Mouse (Mus musculus) heart, embryonic 14.5 days (tissue): ENCODE data around the gene Gstt2. TPM values are rescaled to one million over a fixed set of nuclear protein-coding genes. Genes with fewer than 3 reads are reported as not detected.
A peak's percentile ranks its signal among the peaks of the same experiment; 100 is the strongest.

Experiments
- ATAC-seq: fragments of 200-750 bp; cut with Nextera tagmentation; 2 replicates; pipeline ENCODE4 v1.8.0; 2017; ENCODE audit warnings: low read depth, moderate TSS enrichment; ENCODE audit not compliant: insufficient number of reproducible peaks, insufficient read depth, low FRiP score
- H3K27ac ChIP-seq, 2 experiments: fragments of 200-500 bp in 1 of 2; fragments of 300-500 bp in 1 of 2; sonication (generic) in 1 of 2; replicated peaks in 1 of 2; 2 replicates each; pipeline ENCODE4 v1.5.1; 2012 to 2014; ENCODE audit warnings: low read depth in 2 of 2, low read length in 2 of 2, control low read depth in 1 of 2, mild to moderate bottlenecking in 1 of 2, mixed read lengths in 1 of 2; ENCODE audit not compliant: control insufficient read depth in 1 of 2, insufficient read depth in 1 of 2
- H3K27me3 ChIP-seq: fragments of 300-500 bp; sonication (generic); 2 replicates; pipeline ENCODE4 v1.6.1; 2014; ENCODE audit warnings: mild to moderate bottlenecking, low read length, control low read depth; ENCODE audit not compliant: control insufficient read depth, insufficient read depth
- H3K36me3 ChIP-seq: fragments of 300-500 bp; sonication (generic); 2 replicates; pipeline ENCODE4 v1.6.1; 2014; ENCODE audit warnings: mild to moderate bottlenecking, control low read depth, low read length, mixed read lengths; ENCODE audit not compliant: control insufficient read depth, insufficient read depth
- H3K4me1 ChIP-seq, 2 experiments: fragments of 200-500 bp in 1 of 2; fragments of 300-500 bp in 1 of 2; sonication (generic) in 1 of 2; 2 replicates each; pipeline ENCODE4 v1.6.1; 2012 to 2014; ENCODE audit warnings: low read length in 2 of 2, control low read depth in 1 of 2, mixed read lengths in 1 of 2; ENCODE audit not compliant: control insufficient read depth in 2 of 2, insufficient read depth in 2 of 2
- H3K4me2 ChIP-seq: fragments of 300-500 bp; sonication (generic); 2 replicates; pipeline ENCODE4 v1.6.1; 2014; ENCODE audit warnings: mild to moderate bottlenecking, low read length
- H3K4me3 ChIP-seq, 2 experiments: fragments of 200-500 bp in 1 of 2; fragments of 300-500 bp in 1 of 2; sonication (generic) in 1 of 2; 2 replicates each; pipeline ENCODE4 v1.5.1; 2012 to 2014; ENCODE audit warnings: low read length in 2 of 2, mild to moderate bottlenecking in 2 of 2, control low read depth in 1 of 2, low read depth in 1 of 2, moderate library complexity in 1 of 2; ENCODE audit not compliant: control insufficient read depth in 1 of 2, insufficient read depth in 1 of 2
- H3K9ac ChIP-seq: fragments of 300-500 bp; sonication (generic); 2 replicates; pipeline ENCODE4 v1.6.1; 2014; ENCODE audit warnings: mild to moderate bottlenecking, low read length
- H3K9me3 ChIP-seq: fragments of 300-500 bp; sonication (generic); 2 replicates; pipeline ENCODE4 v1.6.1; 2016; ENCODE audit warnings: low read length, control low read depth; ENCODE audit not compliant: control insufficient read depth
- WGBS: fragments of 180-500 bp; shearing (Covaris S2); extraction: QIAGEN DNeasy Blood & Tissue Kit; methylation state at CpG from one replicate; pipeline ENCODE4 v1.1.7; 2014; 5-methylcytosine and 5-hydroxymethylcytosine counted together
- polyA plus RNA-seq: library from polyadenylated mRNA; unstranded; fragments of >200 nt; fragmentation: Nextera tagmentation; extraction: Ambion mirVana; gene quantifications from 2 replicates; pipeline ENCODE4 v1.2.1, GENCODE M21; 2014

Gene Gstt2
- polyA plus RNA-seq, 1 experiment from 2014 or later: 13.5 TPM

DNA sequence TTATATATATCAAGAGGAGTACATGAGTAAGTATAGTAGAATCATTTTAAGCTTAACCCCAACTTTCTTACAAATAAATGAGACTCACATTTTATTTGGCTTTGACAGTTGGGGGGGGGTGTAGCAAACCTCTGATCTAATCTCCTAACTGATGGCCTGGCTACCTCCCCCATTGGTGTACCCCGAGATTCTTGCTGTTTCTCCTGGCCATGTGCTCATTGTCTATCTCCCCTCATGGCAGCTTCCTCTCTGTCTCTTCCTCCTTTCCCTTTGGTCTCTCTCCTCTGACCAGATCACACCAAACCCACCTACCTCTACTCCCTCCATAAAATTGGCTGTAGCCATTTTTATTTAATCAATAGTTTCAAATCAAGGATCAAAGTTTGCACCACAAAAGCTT lies 13.4 kb downstream of the Gstt2 start:
- H3K9ac ChIP-seq: no peak overlapping the region
- H3K27me3 ChIP-seq: no peaks in the 10 kb centered on the region
- H3K9me3 ChIP-seq: 0 out of 2 replicates have a peak, but pooled peaks cover 2% of the 10 kb centered on the region
- WGBS: 83% methylated on average over 1 of the region's 1 CpGs
- no peaks in the 10 kb centered on the region for H3K36me3 ChIP-seq
- no peak overlapping the region for H3K27ac ChIP-seq
- no peak for ATAC-seq
- no peak overlapping the region for H3K4me2 ChIP-seq
- no peaks in the 10 kb centered on the region for H3K4me1 ChIP-seq
- no peak overlapping the region for H3K4me3 ChIP-seq

DNA sequence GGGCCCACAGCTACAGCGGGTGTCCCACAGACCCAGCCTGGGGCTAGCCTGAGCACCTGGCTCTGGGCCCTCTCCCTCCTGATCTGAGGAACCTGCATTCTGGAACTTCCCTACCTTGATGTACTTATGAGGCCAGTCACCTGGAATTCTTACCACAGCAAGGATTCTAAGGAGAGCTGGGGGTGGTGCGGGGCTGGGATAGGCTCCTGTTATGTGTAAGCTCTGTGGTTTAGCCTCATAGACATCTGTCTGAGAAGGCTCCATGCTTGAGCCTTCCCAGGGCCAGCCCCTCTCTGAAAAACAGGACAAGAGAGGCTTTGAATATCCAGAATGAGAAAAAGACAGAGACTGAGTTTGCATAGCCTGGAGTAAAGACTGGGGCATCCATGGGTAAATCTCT lies 14.8 kb downstream of the Gstt2 start, which contains the start of gene Gstt4:
TSS of gene Gstt4 (minus strand) at position 101 of the 400 bp plus-strand sequence.
- WGBS: 93% methylated on average over 2 of the region's 2 CpGs
- no peaks in the 10 kb centered on the region for H3K36me3 ChIP-seq
- H3K9me3 ChIP-seq: 0 out of 2 replicates have a peak, but pooled peaks cover 2% of the 10 kb centered on the region
- no peaks in the 10 kb centered on the region for H3K4me1 ChIP-seq
- no peak within 1 kb of the TSS for H3K4me2 ChIP-seq
- no peak for ATAC-seq
- H3K9ac ChIP-seq: no peak within 1 kb of the TSS
- no peak within 1 kb of the TSS for H3K4me3 ChIP-seq
- H3K27ac ChIP-seq: no peak within 1 kb of the TSS
- H3K27me3 ChIP-seq: no peaks in the 10 kb centered on the region

DNA sequence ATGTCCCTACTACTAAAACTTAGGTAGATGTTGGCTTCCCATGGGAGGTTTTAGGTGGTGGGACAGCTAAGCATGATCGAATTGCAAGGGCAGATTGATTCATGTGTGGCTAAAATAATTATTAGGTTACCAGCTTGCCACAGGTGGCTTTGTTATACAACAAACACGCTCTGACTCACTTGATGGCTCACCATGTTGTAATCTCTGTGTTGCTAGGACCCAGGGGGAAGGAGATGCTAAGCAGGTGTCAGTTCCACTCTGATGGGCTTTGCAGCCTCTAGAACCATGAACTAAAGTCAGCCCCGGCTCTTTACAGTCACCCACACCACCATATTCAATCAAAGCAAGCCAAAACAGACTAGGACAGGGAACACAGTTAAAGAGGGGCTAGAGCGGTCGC lies 17.3 kb downstream of the Gstt2 start:
- Histone ChIP-seq H3K4me1 (no peaks in the 10 kb centered on the region), H3K4me3 (no peak overlapping the region), H3K27ac (no peak overlapping the region), H3K9ac (no peak overlapping the region), H3K4me2 (no peak overlapping the region), H3K36me3 (no peaks in the 10 kb centered on the region), H3K27me3 (no peaks in the 10 kb centered on the region), H3K9me3 (0 out of 2 replicates have a peak, but pooled peaks cover 2% of the 10 kb centered on the region)
- 84% methylated on average over 5 of the region's 5 CpGs for WGBS
- ATAC-seq: no peak

DNA sequence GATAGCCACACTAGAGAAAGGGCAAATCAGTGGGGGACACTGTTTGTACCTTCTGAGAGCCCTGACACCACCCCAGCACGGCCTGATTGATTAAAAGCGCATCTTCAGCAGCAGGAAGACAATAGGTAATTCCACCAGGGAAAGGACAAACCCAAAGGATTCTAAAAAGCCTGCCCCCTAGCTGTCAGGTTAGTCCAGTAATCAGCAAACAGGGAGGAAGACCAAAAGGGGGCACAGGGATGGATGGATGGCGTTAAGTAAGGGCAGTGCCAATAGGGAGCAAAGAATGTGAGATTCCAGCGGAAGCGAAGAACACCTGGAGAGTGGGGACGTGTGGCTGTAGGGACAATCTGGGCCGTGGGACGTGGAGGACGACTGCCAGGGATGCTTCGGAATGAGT lies 18.6 kb downstream of the Gstt2 start:
- H3K4me2 ChIP-seq: no peak overlapping the region
- ATAC-seq: no peak
- no peaks in the 10 kb centered on the region for H3K27me3 ChIP-seq
- no peak overlapping the region for H3K27ac ChIP-seq
- H3K4me3 ChIP-seq: no peak overlapping the region
- H3K9ac ChIP-seq: no peak overlapping the region
- 61% methylated on average over 10 of the region's 10 CpGs for WGBS
- H3K4me1 ChIP-seq: no peaks in the 10 kb centered on the region
- no peaks in the 10 kb centered on the region for H3K36me3 ChIP-seq
- H3K9me3 ChIP-seq: 0 out of 2 replicates have a peak, but pooled peaks cover 2% of the 10 kb centered on the region

DNA sequence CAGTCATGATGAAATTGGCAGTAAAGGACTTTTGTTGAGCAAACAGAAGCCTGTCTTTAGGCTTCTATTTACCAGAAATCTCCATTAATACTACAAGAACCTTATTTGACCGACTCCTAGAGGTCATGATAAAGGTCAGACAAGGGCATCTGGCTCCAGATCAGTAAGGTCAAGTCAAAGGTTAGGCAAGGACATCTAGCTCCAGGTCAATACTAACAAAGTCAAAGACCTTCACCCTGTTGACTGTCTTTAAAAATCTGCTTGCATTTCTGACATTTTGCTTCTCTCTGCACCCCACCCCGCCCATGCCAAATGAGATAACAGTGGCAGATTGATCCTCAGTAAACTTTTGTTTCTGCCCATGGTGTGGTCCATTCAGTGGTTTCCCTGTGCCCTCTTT lies 33.0 kb downstream of the Gstt2 start:
- H3K36me3 ChIP-seq: no peaks in the 10 kb centered on the region
- ATAC-seq: no peak
- no peaks in the 10 kb centered on the region for H3K27me3 ChIP-seq
- H3K9ac ChIP-seq: no peak overlapping the region
- H3K4me2 ChIP-seq: no peak overlapping the region
- 57% methylated on average over 2 of the region's 2 CpGs for WGBS
- no peaks in the 10 kb centered on the region for H3K4me1 ChIP-seq
- H3K4me3 ChIP-seq: no peak overlapping the region
- no peaks in the 10 kb centered on the region for H3K9me3 ChIP-seq
- no peak overlapping the region for H3K27ac ChIP-seq

DNA sequence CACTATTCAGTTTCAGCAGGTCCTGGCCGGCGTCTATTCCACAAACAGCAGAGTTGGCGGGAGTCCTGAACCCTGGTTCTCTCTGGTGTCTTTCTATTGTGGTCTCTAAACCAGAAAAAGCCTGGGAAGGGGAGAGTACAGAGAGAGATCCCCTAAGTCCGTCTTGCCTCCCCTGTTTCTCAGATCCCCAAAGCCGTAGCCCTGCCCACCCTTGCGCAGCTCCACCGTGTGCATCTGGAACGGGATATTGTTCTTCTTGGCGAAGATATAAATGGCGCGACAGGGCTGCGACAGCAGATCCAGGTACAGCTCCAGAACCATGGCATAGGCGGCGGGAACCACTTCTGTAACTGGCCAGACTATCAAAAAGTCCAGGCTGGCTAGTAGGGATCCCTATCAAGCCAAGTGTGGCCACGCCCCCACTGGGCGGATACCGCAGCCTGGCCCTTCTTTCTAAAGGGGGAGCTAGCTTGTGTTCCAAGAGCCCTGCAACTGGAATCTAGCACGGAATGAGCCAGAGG lies 39.0 kb downstream of the Gstt2 start, which contains the start of gene Gstt1:
TSS of gene Gstt1 (minus strand) at position 409 of the 521 bp plus-strand sequence.
- no peak within 1 kb of the TSS for H3K27ac ChIP-seq
- peak within 1 kb of the TSS; percentile 51 to 53 for H3K4me3 ChIP-seq
- no peaks in the 10 kb centered on the region for H3K9me3 ChIP-seq
- 0 out of 2 replicates have a peak, but pooled peaks have one; percentile 3 for ATAC-seq
- peaks cover 8 to 12% of the 10 kb centered on the region in 2 experiments; a peak in 3 of 4 replicates for H3K4me1 ChIP-seq
- H3K9ac ChIP-seq: peak within 1 kb of the TSS; percentile 64
- no peaks in the 10 kb centered on the region for H3K36me3 ChIP-seq
- H3K4me2 ChIP-seq: peak within 1 kb of the TSS; percentile 86
- 1% methylated on average over 18 of the region's 18 CpGs for WGBS
- H3K27me3 ChIP-seq: no peaks in the 10 kb centered on the region

DNA sequence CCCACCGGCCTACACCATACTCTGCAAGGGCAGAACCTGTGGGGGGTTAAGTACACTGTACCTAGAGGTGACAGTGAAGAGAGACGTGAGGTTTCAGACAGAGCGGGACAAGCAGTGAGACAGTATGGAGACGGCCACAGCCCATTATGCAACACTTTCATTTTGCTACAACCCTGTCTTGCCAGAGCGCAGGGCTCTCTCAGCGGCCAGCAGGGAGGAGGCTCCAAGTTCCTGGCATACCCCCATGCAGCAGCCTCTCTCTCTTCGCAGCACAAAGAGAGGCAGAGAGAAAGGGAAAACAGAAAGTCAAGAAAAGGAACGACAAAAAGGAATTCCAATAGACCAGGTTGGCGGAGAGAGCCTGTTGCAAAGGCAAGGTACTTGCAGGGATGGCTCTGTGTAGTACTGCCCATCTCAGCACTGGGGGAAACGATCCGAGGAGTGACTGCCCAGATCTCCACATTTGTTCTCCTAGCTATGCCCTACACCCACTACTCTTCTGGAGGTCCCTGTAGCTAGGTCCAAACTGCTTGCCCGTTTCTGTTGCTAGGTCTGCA lies 39.5 kb downstream of the Gstt2 start:
- Histone ChIP-seq H3K4me3 (peak overlapping the region; percentile 51 to 53), H3K27ac (no peak overlapping the region), H3K27me3 (no peaks in the 10 kb centered on the region), H3K4me1 (peaks cover 8 to 12% of the 10 kb centered on the region in 2 experiments; a peak in 3 of 4 replicates), H3K9ac (peak overlapping the region; percentile 64), H3K36me3 (no peaks in the 10 kb centered on the region), H3K4me2 (peak overlapping the region; percentile 86), H3K9me3 (no peaks in the 10 kb centered on the region)
- ATAC-seq: no peak
- WGBS: under 1% methylated on average over 12 of the region's 12 CpGs
